Mouse (Mus musculus) inflammation-experienced regulatory T-cells, adult 6 months (primary cell): Measurements from ENCODE around the gene Tspear. TPM values are rescaled to one million over a fixed set of nuclear protein-coding genes. Genes with fewer than 3 reads are reported as not detected.
"Not testable (repeated sequence)": the region's sequence is repeated elsewhere in the genome, so short reads cannot be mapped to it uniquely, and the experiment has no call there.

Experiments
- ATAC-seq: one replicate; pipeline ENCODE4 v1.8.0; 2017
- polyA plus RNA-seq, 3 experiments: library from polyadenylated mRNA; unstranded; fragments of 100-300 nt; shearing (Covaris generic); gene quantifications; one replicate each; pipeline ENCODE4 v1.2.1; 2017

Tspear gene
- under 1 TPM; 0.26 to 0.54 (median 0.28) TPM for polyA plus RNA-seq

- ATAC-seq = no peak
Observed at GRCm38 (mm10) chr10:77685895-77686664, at the start of gene Tspear. Tspear (plus strand) TSS chr10:77686569.

GRCm38 (mm10) chr10:77638956-77639355, 47.4 kb upstream of the Tspear start:
- no peak for ATAC-seq

GRCm38 (mm10) chr10:77643160-77643559, 43.2 kb upstream of the Tspear start:
- no peak for ATAC-seq

GRCm38 (mm10) chr10:77645571-77645970, 40.8 kb upstream of the Tspear start:
- ATAC-seq = no peak

GRCm38 (mm10) chr10:77647461-77647860, 38.9 kb upstream of the Tspear start:
- ATAC-seq = no peak

- no peak for ATAC-seq
Observed at GRCm38 (mm10) chr10:77647901-77648300, 38.5 kb upstream of the Tspear start.

- no peak for ATAC-seq
Observed at GRCm38 (mm10) chr10:77652046-77652445, 34.3 kb upstream of the Tspear start.

GRCm38 (mm10) chr10:77658286-77658994, 27.9 kb upstream of the Tspear start:
- ATAC-seq = no peak

GRCm38 (mm10) chr10:77663949-77664665, 22.3 kb upstream of the Tspear start:
- ATAC-seq = no peak

GRCm38 (mm10) chr10:77666342-77666741, 20.0 kb upstream of the Tspear start:
- no peak for ATAC-seq

- ATAC-seq = no peak
Observed at GRCm38 (mm10) chr10:77667402-77667801, 19.0 kb upstream of the Tspear start.

GRCm38 (mm10) chr10:77670710-77671109, 15.7 kb upstream of the Tspear start:
- no peak for ATAC-seq

- ATAC-seq = no peak
Observed at GRCm38 (mm10) chr10:77671519-77671918, 14.8 kb upstream of the Tspear start.

- no peak for ATAC-seq
Observed at GRCm38 (mm10) chr10:77673765-77674164, 12.6 kb upstream of the Tspear start.

- ATAC-seq = no peak
Observed at GRCm38 (mm10) chr10:77677562-77677961, 8.8 kb upstream of the Tspear start.

- no peak for ATAC-seq
Observed at GRCm38 (mm10) chr10:77682994-77683393, 3.4 kb upstream of the Tspear start.

GRCm38 (mm10) chr10:77684181-77684580, 2.2 kb upstream of the Tspear start:
- no peak for ATAC-seq

- no peak for ATAC-seq
Observed at GRCm38 (mm10) chr10:77687021-77687420, 652 bp downstream of the Tspear start.

GRCm38 (mm10) chr10:77690356-77690807, 4.0 kb downstream of the Tspear start, which contains the start of gene Gm19402:
Gm19402 (minus strand) TSS chr10:77690757.
- not testable (repeated sequence) for ATAC-seq

GRCm38 (mm10) chr10:77697133-77697532, 10.8 kb downstream of the Tspear start, which contains the start of gene Gm9508:
Gm9508 (minus strand) TSS chr10:77697233.
- no peak for ATAC-seq

GRCm38 (mm10) chr10:77706326-77706725, 20.0 kb downstream of the Tspear start, which contains the start of gene Gm10272:
Gm10272 (plus strand) TSS chr10:77706626.
- no peak for ATAC-seq

- ATAC-seq = no peak
Observed at GRCm38 (mm10) chr10:77709831-77710230, 23.5 kb downstream of the Tspear start.

GRCm38 (mm10) chr10:77711157-77711556, 24.8 kb downstream of the Tspear start, which contains the start of gene Gm10024:
Gm10024 (plus strand) TSS chr10:77711457.
- ATAC-seq = not testable (repeated sequence)
